16 mouse cellular contexts compared by ENCODE assay signal in genomic region chrX:167330399-167330798, GRCm38 (mm10). TPM values are rescaled to one million over a fixed set of nuclear protein-coding genes. Genes with fewer than 3 reads are reported as not detected.
DNase-seq lines count a peak whose midpoint lies in the region; ATAC-seq and TF ChIP-seq lines count a peak whose summit lies in the region.
"Had no signal": no experiment of that assay in that cellular context is flagged by ENCODE, and none has a peak within 500 bp of the region (broad histone marks: within the 10 kb centered on the region; RNA-seq: fewer than 3 reads in every experiment).

TSS of gene Tlr7 (minus strand) at chrX:167330558.

- in situ Hi-C loops in CH12.LX (cut with MboI; ENCODE audit: low pct_ligation_motif_present, low pct_unique_long_range_greater_than_20kb, low sequenced_read_pairs): no loop called here

- no peaks in the 10 kb centered on the region for H3K9me3 ChIP-seq in liver, embryonic 16.5 days (replicated peaks; ENCODE audit: control insufficient read depth, low read length)
- no peaks in the 10 kb centered on the region for H3K9me3 ChIP-seq in liver, embryonic 11.5 days (ENCODE audit: control insufficient read depth, low read length)
- H3K9me3 ChIP-seq in CH12.LX (replicated peaks; ENCODE audit: low read length): no peaks in the 10 kb centered on the region
- H3K9me3 ChIP-seq: embryonic facial prominence, embryonic 10.5 days; hindbrain, embryonic 13.5 days had no signal

- peak; percentile 48 for TF ChIP-seq POLR2A in CH12.LX (IDR thresholded peaks at IDR 0.05; ENCODE audit: low read depth, low read length)

- no peak for ATAC-seq in liver, embryonic 16.5 days (ENCODE audit: low read depth)
- ATAC-seq in liver, embryonic 11.5 days (replicated peaks; ENCODE audit: low FRiP score): no peak
- peak; percentile 76 for ATAC-seq in inflammation-experienced regulatory T-cells, adult 6 months

- H3K4me1 ChIP-seq in liver, embryonic 16.5 days (ENCODE audit: control insufficient read depth, low read depth, low read length): no peaks in the 10 kb centered on the region
- no peaks in the 10 kb centered on the region for H3K4me1 ChIP-seq in liver, embryonic 11.5 days (replicated peaks; ENCODE audit: control insufficient read depth, insufficient read depth, low read length)
- peaks cover 3 to 39% of the 10 kb centered on the region in 2 experiments; a peak in 3 of 4 replicates for H3K4me1 ChIP-seq in CH12.LX (ENCODE audit: control insufficient read depth in 1 of 2, insufficient read depth in 2 of 2)
- H3K4me1 ChIP-seq: embryonic facial prominence, embryonic 10.5 days; hindbrain, embryonic 13.5 days had no signal

- dilution Hi-C loops in CH12.LX (cut with MboI; ENCODE audit: extremely low pct_ligation_motif_present, extremely low pct_unique_long_range_greater_than_20kb, low sequenced_read_pairs): no loop called here

- no peak for TF ChIP-seq RAD21 in CH12.LX (IDR thresholded peaks at IDR 0.05; ENCODE audit: low read depth, low read length)

- H3K36me3 ChIP-seq in liver, embryonic 16.5 days (ENCODE audit: control insufficient read depth, insufficient read depth): no peaks in the 10 kb centered on the region
- no peaks in the 10 kb centered on the region for H3K36me3 ChIP-seq in liver, embryonic 11.5 days (ENCODE audit: control insufficient read depth, insufficient read depth, low read length)
- H3K36me3 ChIP-seq in CH12.LX (replicated peaks in 1 of 2; ENCODE audit: control insufficient read depth in 1 of 2, insufficient read depth in 1 of 2, low read length in 1 of 2): peaks cover 0 to 4% of the 10 kb centered on the region in 2 experiments
- H3K36me3 ChIP-seq: embryonic facial prominence, embryonic 10.5 days; hindbrain, embryonic 13.5 days had no signal

- 46% methylated on average over 6 of the region's 6 CpGs for WGBS in liver, embryonic 16.5 days (ENCODE audit: insufficient replicate concordance)
- 65% methylated on average over 6 of the region's 6 CpGs for WGBS in liver, embryonic 11.5 days

- TF ChIP-seq EP300 in CH12.LX (IDR thresholded peaks at IDR 0.05; ENCODE audit: low read length): no peak

- peaks cover 7% of the 10 kb centered on the region for H3K79me2 ChIP-seq in CH12.LX (replicated peaks; ENCODE audit: control insufficient read depth, extremely low read depth, insufficient read depth, poor library complexity, severe bottlenecking)

- no peak for TF ChIP-seq CTCF in CH12.LX (conservative IDR thresholded peaks at IDR 0.05 in 1 of 2, IDR thresholded peaks at IDR 0.05 in 1 of 2; ENCODE audit: low read depth in 2 of 2, low read length in 2 of 2)

- H3K4me3 ChIP-seq in liver, embryonic 16.5 days (ENCODE audit: low read depth, low read length): no peak within 1 kb of the TSS
- no peak within 1 kb of the TSS for H3K4me3 ChIP-seq in liver, embryonic 11.5 days (ENCODE audit: low read depth, low read length)
- peak within 1 kb of the TSS; percentile 38 to 70 (median 52) for H3K4me3 ChIP-seq in CH12.LX (replicated peaks in 1 of 3; ENCODE audit: low read depth in 2 of 3, low read length in 2 of 3, poor library complexity in 1 of 3)
- H3K4me3 ChIP-seq: embryonic facial prominence, embryonic 10.5 days; hindbrain, embryonic 13.5 days had no signal

- no peak for DNase-seq in liver, embryonic 11.5 days (ENCODE audit: low spot score)
- DNase-seq in CH12.LX (ENCODE audit: extremely low read depth): peak; percentile 44
- peak; percentile 42 for DNase-seq in thymus, postnatal 14 days
- DNase-seq in urinary bladder, adult 2 months (ENCODE audit: low spot score): no peak
- DNase-seq in left cerebral cortex, adult 18-20 months (ENCODE audit: low spot score in 2 of 2): no peak
- no peak for DNase-seq in heart, adult 9 months (ENCODE audit: low spot score in 2 of 2)
- DNase-seq: adrenal gland, postnatal 14 days; cerebellum, adult 18-20 months; gastrocnemius, postnatal 10 days; layer of hippocampus, adult 9-11 months; lung, adult 2 months had no signal

- no peaks in the 10 kb centered on the region for H3K27me3 ChIP-seq in liver, embryonic 16.5 days (ENCODE audit: control insufficient read depth, insufficient read depth, low read depth, low read length)
- H3K27me3 ChIP-seq in liver, embryonic 11.5 days (replicated peaks; ENCODE audit: control insufficient read depth, insufficient read depth, low read length): 0 out of 2 replicates have a peak, but pooled peaks cover 2% of the 10 kb centered on the region
- H3K27me3 ChIP-seq in CH12.LX (replicated peaks): no peaks in the 10 kb centered on the region

- H3K27ac ChIP-seq in liver, embryonic 16.5 days (ENCODE audit: low read length): no peak within 1 kb of the TSS
- no peak within 1 kb of the TSS for H3K27ac ChIP-seq in liver, embryonic 11.5 days (ENCODE audit: low read depth, low read length)
- peak within 1 kb of the TSS; percentile 66 for H3K27ac ChIP-seq in CH12.LX (ENCODE audit: insufficient read depth, low read depth)
- H3K27ac ChIP-seq: embryonic facial prominence, embryonic 10.5 days; hindbrain, embryonic 13.5 days had no signal

- H3K9ac ChIP-seq in liver, embryonic 16.5 days (ENCODE audit: low read depth, low read length): no peak within 1 kb of the TSS
- H3K9ac ChIP-seq in liver, embryonic 11.5 days (ENCODE audit: low read depth, low read length): no peak within 1 kb of the TSS
- peak within 1 kb of the TSS; percentile 68 for H3K9ac ChIP-seq in CH12.LX (ENCODE audit: insufficient read depth, low read depth)
- H3K9ac ChIP-seq: hindbrain, embryonic 13.5 days had no signal

- 0 out of 2 replicates have a peak within 1 kb of the TSS, but pooled peaks have one; percentile 9 for H3K4me2 ChIP-seq in liver, embryonic 16.5 days (ENCODE audit: low read depth, low read length)
- H3K4me2 ChIP-seq in liver, embryonic 11.5 days: no peak within 1 kb of the TSS
- H3K4me2 ChIP-seq in CH12.LX (ENCODE audit: insufficient read depth, low read depth, poor library complexity, severe bottlenecking): peak within 1 kb of the TSS; percentile 89
- H3K4me2 ChIP-seq: hindbrain, embryonic 13.5 days; midbrain, embryonic 11.5 days had no signal

TF ChIP-seq in CH12.LX, 34 proteins besides CTCF, POLR2A, EP300 and RAD21:
- TF ChIP-seq BHLHE40 (IDR thresholded peaks at IDR 0.05; ENCODE audit: low read depth, low read length) (peak; percentile 31), SMC3 (IDR thresholded peaks at IDR 0.05; ENCODE audit: low read depth, low read length) (no peak), MAZ (IDR thresholded peaks at IDR 0.05; ENCODE audit: low read depth, low read length) (no peak), SIN3A (IDR thresholded peaks at IDR 0.05; ENCODE audit: low read length) (no peak), MEF2A (IDR thresholded peaks at IDR 0.05; ENCODE audit: borderline replicate concordance, low read depth, low read length) (no peak), CHD2 (IDR thresholded peaks at IDR 0.05; ENCODE audit: low read length) (no peak), HCFC1 (IDR thresholded peaks at IDR 0.05; ENCODE audit: low read depth, low read length) (no peak), ELF1 (IDR thresholded peaks at IDR 0.05; ENCODE audit: low read depth, low read length) (no peak), MAFK (IDR thresholded peaks at IDR 0.05; ENCODE audit: insufficient replicate concordance, low read length) (no peak), MXI1 (IDR thresholded peaks at IDR 0.05; ENCODE audit: low read depth, low read length) (peak; percentile 47; the same call in 1 of the 2 replicates), ZKSCAN1 (IDR thresholded peaks at IDR 0.05; ENCODE audit: borderline replicate concordance, low read depth, low read length) (no peak), KAT2A (IDR thresholded peaks at IDR 0.05; ENCODE audit: insufficient replicate concordance, low read length) (no peak), POLR2AphosphoS2 (IDR thresholded peaks at IDR 0.05; ENCODE audit: low read depth, low read length) (no peak), CHD1 (IDR thresholded peaks at IDR 0.05; ENCODE audit: low read depth, low read length) (no peak), ZMIZ1 (IDR thresholded peaks at IDR 0.05; ENCODE audit: low read depth, low read length) (no peak), TBP (conservative IDR thresholded peaks at IDR 0.05; ENCODE audit: low read depth, low read length) (peak; percentile 64), JUND (conservative IDR thresholded peaks at IDR 0.05; ENCODE audit: low read depth, low read length) (no peak), ETS1 (conservative IDR thresholded peaks at IDR 0.05; ENCODE audit: low read depth, low read length) (no peak), NELFE (IDR thresholded peaks at IDR 0.05; ENCODE audit: low read depth, low read length) (no peak), IRF4 (IDR thresholded peaks at IDR 0.05; ENCODE audit: low read depth, low read length) (no peak; the same call in 1 of the 2 replicates), E2F4 (IDR thresholded peaks at IDR 0.05; ENCODE audit: insufficient replicate concordance, low read depth, low read length) (no peak), USF2 (conservative IDR thresholded peaks at IDR 0.05; ENCODE audit: low read depth, low read length) (no peak), JUN (IDR thresholded peaks at IDR 0.05; ENCODE audit: insufficient read depth, low read depth, low read length) (no peak), GABPA (IDR thresholded peaks at IDR 0.05; ENCODE audit: insufficient replicate concordance, low read depth, low read length) (no peak), UBTF (IDR thresholded peaks at IDR 0.05; ENCODE audit: low read depth, low read length) (no peak), ZNF384 (IDR thresholded peaks at IDR 0.05; ENCODE audit: low read depth, low read length) (peak; percentile 86), TCF12 (IDR thresholded peaks at IDR 0.05; ENCODE audit: low read depth, low read length) (no peak), USF1 (IDR thresholded peaks at IDR 0.05; ENCODE audit: low read depth, low read length) (no peak), ZC3H11A (IDR thresholded peaks at IDR 0.05; ENCODE audit: low read depth, low read length) (no peak)

RNA-seq across cellular contexts. Expression of gene Tlr7, which starts in this region (rescaled TPM):
- 1.2 and 1.5 TPM in 2 replicates for polyA plus RNA-seq in liver, embryonic 16.5 days (2015; fragmentation: Nextera tagmentation; extraction: Ambion mirVana)
- polyA plus RNA-seq in liver, embryonic 11.5 days (2014; fragmentation: Nextera tagmentation; extraction: Ambion mirVana): 0.83 and 1.1 TPM in 2 replicates
- total RNA-seq in CH12.LX (2012; rRNA removed) (10.2 and 12.6 TPM in 2 replicates), CH12.LX (2014; rRNA removed) (27.9 and 28.5 TPM in 2 replicates)
- polyA plus RNA-seq in CH12.LX (2012; ENCODE audit: insufficient read length, low read depth): 30.8 and 34.2 TPM in 2 replicates
- polyA plus RNA-seq in inflammation-experienced regulatory T-cells, adult 6 months (2017; shearing (Covaris generic)): 1 to 10 TPM; 1.6 to 7.8 (median 4.4) TPM
- polyA plus RNA-seq in urinary bladder, adult 2 months (2012; rRNA removed): 2.7 and 4.3 TPM in 2 replicates
- total RNA-seq in left cerebral cortex, adult 18-20 months (2021): 1 to 10 TPM; 2.3 to 4.4 TPM

Comparison
In these comparisons a context has a peak if more than half of its experiments do, and no peak if none do; other contexts are left out.
1. H3K4me3 ChIP-seq: peak in CH12.LX (3 of 3); none in liver, embryonic 16.5 days (single experiment) and liver, embryonic 11.5 days (single experiment).
2. DNase-seq: peak in CH12.LX (single experiment) and thymus, postnatal 14 days (single experiment); none in liver, embryonic 11.5 days (single experiment), urinary bladder, adult 2 months (single experiment), left cerebral cortex, adult 18-20 months (0 of 2) and heart, adult 9 months (0 of 2).